Mouse (Mus musculus): ENCODE data around the gene Vcan.

DNA sequence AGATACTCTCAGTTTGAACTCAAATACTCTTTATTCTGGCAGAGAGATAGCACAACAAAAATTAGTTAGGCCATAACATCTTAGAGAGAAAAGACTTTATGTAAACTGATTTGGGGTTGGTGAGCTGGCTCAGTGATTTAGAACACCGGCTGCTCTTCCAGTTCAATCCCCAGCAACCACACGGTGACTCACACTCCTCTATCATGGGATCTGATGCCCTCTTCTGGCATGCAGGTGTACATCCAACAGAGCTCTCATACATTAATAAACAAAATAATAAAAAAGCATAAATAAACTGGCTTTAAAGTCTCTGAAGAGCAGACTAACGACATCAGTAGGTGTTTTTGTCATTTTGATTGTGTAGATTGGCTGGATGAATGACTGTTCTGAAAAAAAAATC, 21.8 kb downstream of the Vcan start:
- TF ChIP-seq CTCF (IDR thresholded peaks at IDR 0.05; ENCODE audit: low read depth): peak; percentile 42; the same call in 1 of the 2 replicates
- no peak for TF ChIP-seq EP300 (optimal IDR thresholded peaks at IDR 0.05)
